Mouse (Mus musculus): ENCODE data around the gene Dnajc21. TPM values are rescaled to one million over a fixed set of nuclear protein-coding genes. Genes with fewer than 3 reads are reported as not detected.

Dnajc21 gene
- polyA plus RNA-seq, 1 experiment, result 11.1 TPM

DNA sequence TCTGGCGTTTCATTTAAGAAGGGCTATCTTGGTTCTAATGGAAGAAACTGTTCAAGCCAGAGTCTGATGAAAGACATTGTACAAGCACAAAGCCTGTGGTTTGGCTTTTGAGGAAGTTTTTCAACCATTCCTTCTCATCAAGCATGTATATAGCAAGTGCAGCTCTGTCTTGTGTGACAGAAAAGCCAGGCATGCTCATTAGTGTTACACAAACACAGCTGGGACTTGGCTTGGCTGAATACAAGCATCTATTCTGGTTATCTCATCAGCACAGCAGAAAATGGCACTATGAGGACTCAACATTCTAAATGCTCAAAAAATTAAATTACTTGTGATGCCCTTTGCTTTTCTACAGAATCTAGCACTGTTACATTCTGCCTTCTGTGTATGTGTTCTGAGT lies 33.4 kb downstream of the Dnajc21 start:
- Histone ChIP-seq H3ac (ENCODE audit: control insufficient read depth, insufficient read length, low read depth) (no peak overlapping the region), H3K79me3 (ENCODE audit: low read depth) (no peaks in the 10 kb centered on the region), H3K4me3 (ENCODE audit: insufficient read depth, poor library complexity, severe bottlenecking) (no peak overlapping the region), H3K27me3 (ENCODE audit: control insufficient read depth, insufficient read depth, insufficient read length) (no peaks in the 10 kb centered on the region), H3K36me3 (ENCODE audit: control insufficient read depth, insufficient read depth) (peaks cover 4% of the 10 kb centered on the region), H3K79me2 (ENCODE audit: control insufficient read depth, insufficient read depth) (no peaks in the 10 kb centered on the region)
- no peak for TF ChIP-seq MYOD1 (IDR thresholded peaks at IDR 0.05; ENCODE audit: control insufficient read depth, insufficient read length, low read depth)
- TF ChIP-seq CTCF (IDR thresholded peaks at IDR 0.05; ENCODE audit: control insufficient read depth, insufficient read depth, insufficient read length), result no peak
- TF ChIP-seq FOSL1 (IDR thresholded peaks at IDR 0.05; ENCODE audit: insufficient read depth, low read length, poor library complexity, severe bottlenecking), result no peak
- no peak for TF ChIP-seq USF1 (IDR thresholded peaks at IDR 0.05; ENCODE audit: low read depth)
- TF ChIP-seq MAX (IDR thresholded peaks at IDR 0.05), result no peak
- no peak for TF ChIP-seq CEBPB (IDR thresholded peaks at IDR 0.05; ENCODE audit: low read depth)
- TF ChIP-seq MYOG (IDR thresholded peaks at IDR 0.05; ENCODE audit: control insufficient read depth, extremely low read depth, insufficient read length), result no peak

- H3K27me3 ChIP-seq (ENCODE audit: control insufficient read depth, insufficient read depth, insufficient read length), result no peaks in the 10 kb centered on the region
- H3ac ChIP-seq (ENCODE audit: control insufficient read depth, insufficient read length, low read depth), result no peak overlapping the region
- no peaks in the 10 kb centered on the region for H3K79me2 ChIP-seq (ENCODE audit: control insufficient read depth, insufficient read depth)
- TF ChIP-seq MYOG (IDR thresholded peaks at IDR 0.05; ENCODE audit: control insufficient read depth, extremely low read depth, insufficient read length) (no peak), FOSL1 (IDR thresholded peaks at IDR 0.05; ENCODE audit: insufficient read depth, low read length, poor library complexity, severe bottlenecking) (no peak), USF1 (IDR thresholded peaks at IDR 0.05; ENCODE audit: low read depth) (no peak), CEBPB (IDR thresholded peaks at IDR 0.05; ENCODE audit: low read depth) (no peak), MAX (IDR thresholded peaks at IDR 0.05) (no peak), MYOD1 (IDR thresholded peaks at IDR 0.05; ENCODE audit: control insufficient read depth, insufficient read length, low read depth) (no peak), CTCF (IDR thresholded peaks at IDR 0.05; ENCODE audit: control insufficient read depth, insufficient read depth, insufficient read length) (no peak)
- H3K79me3 ChIP-seq (ENCODE audit: low read depth), result no peaks in the 10 kb centered on the region
- H3K4me3 ChIP-seq (ENCODE audit: insufficient read depth, poor library complexity, severe bottlenecking), result no peak overlapping the region
- no peaks in the 10 kb centered on the region for H3K36me3 ChIP-seq (ENCODE audit: control insufficient read depth, insufficient read depth)
These were observed 43.6 kb downstream of the Dnajc21 start for GRCm38 (mm10) chr15:10426545-10427266.

GRCm38 (mm10) chr15:10426124-10426523 lies 44.2 kb downstream of the Dnajc21 start:
- Histone ChIP-seq H3K79me2 (ENCODE audit: control insufficient read depth, insufficient read depth) (no peaks in the 10 kb centered on the region), H3K36me3 (ENCODE audit: control insufficient read depth, insufficient read depth) (no peaks in the 10 kb centered on the region), H3K27me3 (ENCODE audit: control insufficient read depth, insufficient read depth, insufficient read length) (no peaks in the 10 kb centered on the region), H3K4me3 (ENCODE audit: insufficient read depth, poor library complexity, severe bottlenecking) (no peak overlapping the region), H3ac (ENCODE audit: control insufficient read depth, insufficient read length, low read depth) (no peak overlapping the region), H3K79me3 (ENCODE audit: low read depth) (no peaks in the 10 kb centered on the region)
- no peak for TF ChIP-seq MYOG (IDR thresholded peaks at IDR 0.05; ENCODE audit: control insufficient read depth, extremely low read depth, insufficient read length)
- TF ChIP-seq CEBPB (IDR thresholded peaks at IDR 0.05; ENCODE audit: low read depth), result no peak
- no peak for TF ChIP-seq USF1 (IDR thresholded peaks at IDR 0.05; ENCODE audit: low read depth)
- TF ChIP-seq MAX (IDR thresholded peaks at IDR 0.05), result no peak
- TF ChIP-seq MYOD1 (IDR thresholded peaks at IDR 0.05; ENCODE audit: control insufficient read depth, insufficient read length, low read depth), result no peak
- no peak for TF ChIP-seq CTCF (IDR thresholded peaks at IDR 0.05; ENCODE audit: control insufficient read depth, insufficient read depth, insufficient read length)
- TF ChIP-seq FOSL1 (IDR thresholded peaks at IDR 0.05; ENCODE audit: insufficient read depth, low read length, poor library complexity, severe bottlenecking), result no peak

DNA sequence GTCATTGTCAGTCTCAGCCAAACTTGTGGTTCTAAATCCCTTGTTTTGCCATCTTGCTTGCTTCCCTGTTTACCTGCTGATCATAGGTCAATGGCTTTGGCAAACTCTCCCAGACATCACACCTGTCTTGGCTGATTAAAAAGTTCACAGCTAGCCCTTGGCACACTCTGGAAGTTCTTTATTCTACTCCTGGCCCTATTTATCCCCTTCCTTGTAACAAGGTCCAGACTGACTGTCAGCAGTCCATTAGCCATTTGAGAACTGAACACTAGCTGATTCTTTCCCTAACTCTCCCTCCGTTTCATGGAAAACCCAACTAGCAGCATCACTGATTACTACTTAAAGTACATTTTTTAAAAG lies 48.6 kb downstream of the Dnajc21 start:
- no peaks in the 10 kb centered on the region for H3K36me3 ChIP-seq (ENCODE audit: control insufficient read depth, insufficient read depth)
- no peak overlapping the region for H3K4me3 ChIP-seq (ENCODE audit: insufficient read depth, poor library complexity, severe bottlenecking)
- no peaks in the 10 kb centered on the region for H3K79me3 ChIP-seq (ENCODE audit: low read depth)
- no peaks in the 10 kb centered on the region for H3K79me2 ChIP-seq (ENCODE audit: control insufficient read depth, insufficient read depth)
- no peak for TF ChIP-seq USF1 (IDR thresholded peaks at IDR 0.05; ENCODE audit: low read depth)
- TF ChIP-seq FOSL1 (IDR thresholded peaks at IDR 0.05; ENCODE audit: insufficient read depth, low read length, poor library complexity, severe bottlenecking), result no peak
- TF ChIP-seq MYOG (IDR thresholded peaks at IDR 0.05; ENCODE audit: control insufficient read depth, extremely low read depth, insufficient read length), result no peak
- no peak for TF ChIP-seq CEBPB (IDR thresholded peaks at IDR 0.05; ENCODE audit: low read depth)
- TF ChIP-seq CTCF (IDR thresholded peaks at IDR 0.05; ENCODE audit: control insufficient read depth, insufficient read depth, insufficient read length), result no peak
- TF ChIP-seq MYOD1 (IDR thresholded peaks at IDR 0.05; ENCODE audit: control insufficient read depth, insufficient read length, low read depth), result no peak
- TF ChIP-seq MAX (IDR thresholded peaks at IDR 0.05), result no peak
- no peaks in the 10 kb centered on the region for H3K27me3 ChIP-seq (ENCODE audit: control insufficient read depth, insufficient read depth, insufficient read length)
- H3ac ChIP-seq (ENCODE audit: control insufficient read depth, insufficient read length, low read depth), result no peak overlapping the region

DNA sequence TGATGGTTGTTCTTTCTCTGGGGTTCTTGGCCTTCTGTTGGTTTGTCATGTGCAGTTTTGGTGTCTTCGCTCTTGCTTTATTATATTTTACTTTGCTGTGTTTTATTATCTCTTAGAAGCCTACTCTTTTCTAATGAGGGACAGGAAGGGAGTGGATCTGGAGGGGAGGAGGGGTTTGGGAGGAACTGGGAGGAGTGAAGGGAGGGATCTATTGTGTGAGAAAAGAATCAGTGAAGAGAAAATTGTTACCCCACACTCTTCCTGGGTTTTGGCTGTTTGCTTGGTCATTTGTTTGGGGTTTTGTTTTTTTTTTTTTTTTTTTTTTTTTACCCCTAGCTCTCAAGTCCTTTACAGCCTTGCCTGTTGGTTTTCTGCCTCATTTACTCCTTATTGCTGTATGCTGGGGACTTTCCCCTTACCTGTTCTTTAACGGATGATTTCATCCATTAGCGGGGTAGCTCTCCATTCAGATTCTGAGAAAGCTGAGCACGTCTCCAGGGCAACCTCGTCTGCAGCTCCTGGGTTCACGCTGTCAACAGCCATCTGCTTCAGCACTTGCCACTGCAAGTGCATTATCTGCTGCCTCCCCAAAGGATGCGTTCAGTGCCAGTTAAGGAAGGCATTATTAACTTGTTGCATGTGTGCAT lies 49.1 kb downstream of the Dnajc21 start:
- H3K27me3 ChIP-seq (ENCODE audit: control insufficient read depth, insufficient read depth, insufficient read length), result no peaks in the 10 kb centered on the region

More for the DNA sequence above, 49.1 kb downstream of the Dnajc21 start:
- no peaks in the 10 kb centered on the region for H3K36me3 ChIP-seq (ENCODE audit: control insufficient read depth, insufficient read depth)
- no peaks in the 10 kb centered on the region for H3K79me2 ChIP-seq (ENCODE audit: control insufficient read depth, insufficient read depth)
- H3K79me3 ChIP-seq (ENCODE audit: low read depth), result no peaks in the 10 kb centered on the region
- H3ac ChIP-seq (ENCODE audit: control insufficient read depth, insufficient read length, low read depth), result no peak overlapping the region
- TF ChIP-seq MYOD1 (IDR thresholded peaks at IDR 0.05; ENCODE audit: control insufficient read depth, insufficient read length, low read depth) (no peak), MAX (IDR thresholded peaks at IDR 0.05) (no peak), CTCF (IDR thresholded peaks at IDR 0.05; ENCODE audit: control insufficient read depth, insufficient read depth, insufficient read length) (no peak), CEBPB (IDR thresholded peaks at IDR 0.05; ENCODE audit: low read depth) (no peak), MYOG (IDR thresholded peaks at IDR 0.05; ENCODE audit: control insufficient read depth, extremely low read depth, insufficient read length) (no peak), USF1 (IDR thresholded peaks at IDR 0.05; ENCODE audit: low read depth) (no peak)
- H3K4me3 ChIP-seq (ENCODE audit: insufficient read depth, poor library complexity, severe bottlenecking), result no peak overlapping the region
